ENCODE assay signal across 8 mouse cellular contexts in the genomic region with DNA sequence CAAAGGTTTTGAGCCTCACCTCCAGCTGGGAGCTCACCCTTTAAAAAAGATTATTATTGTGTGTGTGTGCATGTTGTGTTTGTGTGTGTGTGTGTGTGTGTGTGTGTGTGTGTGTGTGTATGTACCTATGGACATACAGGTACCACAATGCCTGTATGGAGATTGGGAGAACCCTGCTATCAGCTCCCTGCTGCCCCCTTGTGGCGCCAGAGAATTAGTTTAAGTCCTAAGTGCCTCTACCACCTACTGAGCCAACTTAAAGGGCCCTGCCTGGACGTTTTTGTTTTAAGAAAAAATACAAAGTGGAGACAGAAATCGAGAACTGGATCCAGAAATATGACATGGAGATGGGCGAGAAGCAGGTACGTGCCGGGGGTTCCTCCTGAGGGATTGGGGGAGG. TPM values are rescaled to one million over a fixed set of nuclear protein-coding genes. Genes with fewer than 3 reads are reported as not detected.
DNase-seq lines count a peak whose midpoint lies in the region; ATAC-seq and TF ChIP-seq lines count a peak whose summit lies in the region.

No protein-coding gene starts in this region.

- H3K36me3 ChIP-seq in G1E (replicated peaks): peaks cover 59% of the 10 kb centered on the region
- no peaks in the 10 kb centered on the region for H3K36me3 ChIP-seq in forebrain, embryonic 14.5 days (ENCODE audit: control insufficient read depth, insufficient read depth, low read length)

- peak; percentile 34 for DNase-seq in G1E (ENCODE audit: low spot score)
- peak; percentile 89 for DNase-seq in c-Kit-positive CD71-positive TER-119-positive erythroid progenitor cells, embryonic 14.5 days (ENCODE audit: low spot score)
- DNase-seq in forebrain, embryonic 14.5 days (ENCODE audit: low spot score): peak; percentile 91
- DNase-seq in heart, postnatal 36 days: peak; percentile 81 to 91
- peak; percentile 75 to 88 for DNase-seq in layer of hippocampus, adult 2 months (ENCODE audit: low spot score in 2 of 2)
- peak; percentile 89 for DNase-seq in lung, postnatal 14 days
- peak; percentile 89 for DNase-seq in retina, postnatal 1 day
- DNase-seq in thymus, postnatal 36 days: peak; percentile 81 to 83

- no peak overlapping the region; the same call in 1 of the 2 replicates for H3K4me3 ChIP-seq in G1E (ENCODE audit: low read depth, low read length)
- H3K4me3 ChIP-seq in forebrain, embryonic 14.5 days (ENCODE audit: low read depth, low read length): peak overlapping the region; percentile 29
- peak overlapping the region; percentile 51 for H3K4me3 ChIP-seq in layer of hippocampus, adult 2 months

- H3K4me1 ChIP-seq in G1E (ENCODE audit: insufficient read depth, low read depth, low read length): peaks cover 56% of the 10 kb centered on the region
- H3K4me1 ChIP-seq in forebrain, embryonic 14.5 days (ENCODE audit: control insufficient read depth, insufficient read depth, low read length): peaks cover 2% of the 10 kb centered on the region; the same call in 1 of the 2 replicates

- 0% methylated on average over 6 of the region's 6 CpGs for WGBS in forebrain, embryonic 14.5 days

- no peak for ATAC-seq in G1E (ENCODE audit: extremely low read depth, insufficient number of reproducible peaks, low FRiP score, poor library complexity, severe bottlenecking)
- ATAC-seq in forebrain, embryonic 14.5 days: peak; percentile 62; the same call in 1 of the 2 replicates

- peak overlapping the region; percentile 67 for H3K4me2 ChIP-seq in forebrain, embryonic 14.5 days (ENCODE audit: low read length)

- peak overlapping the region; percentile 59; the same call in 1 of the 2 replicates for H3K9ac ChIP-seq in forebrain, embryonic 14.5 days (ENCODE audit: low read length)

- TF ChIP-seq CTCF in G1E (IDR thresholded peaks at IDR 0.05; ENCODE audit: low read depth, low read length): peak; percentile 38
- TF ChIP-seq CTCF in layer of hippocampus, adult 2 months (conservative IDR thresholded peaks at IDR 0.05): peak; percentile 75

- intact Hi-C loops in heart, postnatal 36 days (cut with DNase I): loop anchor here (1.0 to 10.0 kb wide), 4 partner anchors 76 to 460 kb away; no protein-coding TSS in a partner anchor

- no peak overlapping the region for H3K27ac ChIP-seq in forebrain, embryonic 14.5 days (ENCODE audit: low read depth, low read length)
- H3K27ac ChIP-seq in layer of hippocampus, adult 2 months: no peak overlapping the region

- no peaks in the 10 kb centered on the region for H3K9me3 ChIP-seq in G1E (replicated peaks)
- no peaks in the 10 kb centered on the region for H3K9me3 ChIP-seq in forebrain, embryonic 14.5 days (replicated peaks; ENCODE audit: control insufficient read depth, low read length)

- no peaks in the 10 kb centered on the region for H3K27me3 ChIP-seq in G1E (ENCODE audit: insufficient read depth, low read length)
- H3K27me3 ChIP-seq in forebrain, embryonic 14.5 days (replicated peaks; ENCODE audit: control insufficient read depth, insufficient read depth, low read length): no peaks in the 10 kb centered on the region

RNA-seq across cellular contexts. Expression of a gene that starts 7.5 kb away (rescaled TPM):
- total RNA-seq in G1E (2014; fragmentation: Nextera tagmentation): 8.4 and 10.5 TPM in 2 replicates
- total RNA-seq in G1E (2017): 9.5 and 13.7 TPM in 2 replicates
- 42.4 and 45.7 TPM in 2 replicates for polyA plus RNA-seq in G1E (2012)
- polyA plus RNA-seq in forebrain, embryonic 14.5 days (2014; fragmentation: Nextera tagmentation; extraction: Ambion mirVana): 15.9 and 18.3 TPM in 2 replicates
- total RNA-seq in heart, postnatal 36 days (2021): 10 to 100 TPM; 15.0 to 17.1 TPM
- total RNA-seq in layer of hippocampus, adult 2 months (2021): 10 to 100 TPM; 23.7 to 28.0 TPM

RNA-seq across cellular contexts. Expression of a gene that starts 7.7 kb away (rescaled TPM):
- 16.5 and 24.3 TPM in 2 replicates for total RNA-seq in G1E (2014; fragmentation: Nextera tagmentation)
- 31.5 and 34.7 TPM in 2 replicates for total RNA-seq in G1E (2017)
- polyA plus RNA-seq in G1E (2012): 103 and 110 TPM in 2 replicates
- polyA plus RNA-seq in forebrain, embryonic 14.5 days (2014; fragmentation: Nextera tagmentation; extraction: Ambion mirVana): 26.9 and 33.1 TPM in 2 replicates
- total RNA-seq in heart, postnatal 36 days (2021): 10 to 100 TPM; 22.2 to 24.3 TPM
- total RNA-seq in layer of hippocampus, adult 2 months (2021): 10 to 100 TPM; 36.8 to 37.2 TPM

RNA-seq across cellular contexts. Expression of a gene that starts 16.0 kb away (rescaled TPM):
- total RNA-seq in G1E (2014; fragmentation: Nextera tagmentation) (not detected in 2 replicates), G1E (2017) (0.35 and 0.60 TPM in 2 replicates)
- polyA plus RNA-seq in G1E (2012): 1.2 and 1.5 TPM in 2 replicates
- 2.0 and 2.4 TPM in 2 replicates for polyA plus RNA-seq in forebrain, embryonic 14.5 days (2014; fragmentation: Nextera tagmentation; extraction: Ambion mirVana)
- total RNA-seq in heart, postnatal 36 days (2021): not detected
- 1 to 10 TPM in 1 of 2 experiments, under 1 TPM in 1; 1.00 to 1.2 TPM for total RNA-seq in layer of hippocampus, adult 2 months (2021)

RNA-seq across cellular contexts. Expression of a gene that starts 16.4 kb away (rescaled TPM):
- total RNA-seq in G1E (2014; fragmentation: Nextera tagmentation) (22.3 and 51.6 TPM in 2 replicates), G1E (2017) (2.1 and 3.2 TPM in 2 replicates)
- 33.2 and 36.0 TPM in 2 replicates for polyA plus RNA-seq in G1E (2012)
- polyA plus RNA-seq in forebrain, embryonic 14.5 days (2014; fragmentation: Nextera tagmentation; extraction: Ambion mirVana): 10.5 and 13.3 TPM in 2 replicates
- total RNA-seq in heart, postnatal 36 days (2021): 10 to 100 TPM; 32.5 to 36.0 TPM
- 10 to 100 TPM; 34.8 to 40.8 TPM for total RNA-seq in layer of hippocampus, adult 2 months (2021)

RNA-seq across cellular contexts. Expression of a gene that starts 29.2 kb away (rescaled TPM):
- total RNA-seq in G1E (2014; fragmentation: Nextera tagmentation) (not detected in 2 replicates), G1E (2017) (not detected in 2 replicates)
- not detected in 2 replicates for polyA plus RNA-seq in G1E (2012)
- 0.19 and 0.57 TPM in 2 replicates for polyA plus RNA-seq in forebrain, embryonic 14.5 days (2014; fragmentation: Nextera tagmentation; extraction: Ambion mirVana)
- not detected for total RNA-seq in heart, postnatal 36 days (2021)
- total RNA-seq in layer of hippocampus, adult 2 months (2021): under 1 TPM in 1 of 2 experiments, not detected in 1; 0.39 TPM

Comparison
In these comparisons a context has a peak if more than half of its experiments do, and no peak if none do; other contexts are left out.
1. DNase-seq: peak in every context shown above with its lines; median percentile 91 in forebrain, embryonic 14.5 days; 89 in c-Kit-positive CD71-positive TER-119-positive erythroid progenitor cells, embryonic 14.5 days; 89 in lung, postnatal 14 days; 89 in retina, postnatal 1 day; 86 in heart, postnatal 36 days; 82 in thymus, postnatal 36 days; 82 in layer of hippocampus, adult 2 months; 34 in G1E.